9 mouse cellular contexts compared by ENCODE assay signal in genomic region chr11:86851234-86851671, GRCm38 (mm10). TPM values are rescaled to one million over a fixed set of nuclear protein-coding genes. Genes with fewer than 3 reads are reported as not detected.
DNase-seq lines count a peak whose midpoint lies in the region; ATAC-seq lines count a peak whose summit lies in the region.
"Had no signal": no experiment of that assay in that cellular context is flagged by ENCODE, and none has a peak within 500 bp of the region (broad histone marks: within the 10 kb centered on the region; RNA-seq: fewer than 3 reads in every experiment).

No protein-coding gene starts in this region.

- peak overlapping the region; percentile 1 for H3K4me2 ChIP-seq in hindbrain, embryonic 13.5 days
- H3K4me2 ChIP-seq: heart, embryonic 15.5 days had no signal

- peaks cover 28% of the 10 kb centered on the region for H3K4me1 ChIP-seq in hindbrain, embryonic 13.5 days (replicated peaks)
- peaks cover 24% of the 10 kb centered on the region for H3K4me1 ChIP-seq in hindbrain, embryonic 10.5 days (replicated peaks)

- no peaks in the 10 kb centered on the region for H3K9me3 ChIP-seq in hindbrain, embryonic 13.5 days
- 0 out of 2 replicates have a peak, but pooled peaks cover 3% of the 10 kb centered on the region for H3K9me3 ChIP-seq in hindbrain, embryonic 10.5 days
- H3K9me3 ChIP-seq: heart, embryonic 15.5 days had no signal

- WGBS in hindbrain, embryonic 13.5 days, result 60% methylated on average over 7 of the region's 7 CpGs
- WGBS in hindbrain, embryonic 10.5 days, result 77% methylated on average over 7 of the region's 7 CpGs

- DNase-seq in hindbrain, embryonic 10.5 days (ENCODE audit: low spot score), result no peak
- DNase-seq in MN1 (ENCODE audit: low spot score), result peak; percentile 35
- DNase-seq in cerebellum, adult 9-11 months, result peak; percentile 90
- peak; percentile 46 for DNase-seq in lung, postnatal 36 days
- DNase-seq in testis, postnatal 10 days (ENCODE audit: low spot score), result no peak
- DNase-seq in ovary, postnatal 36 days (ENCODE audit: low spot score), result no peak
- no peak for DNase-seq in urinary bladder, adult 18-20 months (ENCODE audit: low spot score in 2 of 2)

- no peak overlapping the region for H3K4me3 ChIP-seq in hindbrain, embryonic 13.5 days
- H3K4me3 ChIP-seq in hindbrain, embryonic 10.5 days, result no peak overlapping the region
- H3K4me3 ChIP-seq: heart, embryonic 15.5 days had no signal

- H3K36me3 ChIP-seq in hindbrain, embryonic 13.5 days, result no peaks in the 10 kb centered on the region
- no peaks in the 10 kb centered on the region for H3K36me3 ChIP-seq in hindbrain, embryonic 10.5 days
- H3K36me3 ChIP-seq: heart, embryonic 15.5 days had no signal

- H3K9ac ChIP-seq in hindbrain, embryonic 13.5 days, result no peak overlapping the region
- H3K9ac ChIP-seq: heart, embryonic 15.5 days had no signal

- H3K27me3 ChIP-seq in hindbrain, embryonic 13.5 days, result no peaks in the 10 kb centered on the region
- H3K27me3 ChIP-seq in hindbrain, embryonic 10.5 days (ENCODE audit: insufficient read depth, poor library complexity, severe bottlenecking), result no peaks in the 10 kb centered on the region
- H3K27me3 ChIP-seq: heart, embryonic 15.5 days had no signal

- no peak for ATAC-seq in hindbrain, embryonic 13.5 days (ENCODE audit: low FRiP score)

- peak overlapping the region; percentile 71 for H3K27ac ChIP-seq in hindbrain, embryonic 13.5 days
- H3K27ac ChIP-seq in hindbrain, embryonic 10.5 days, result no peak overlapping the region
- H3K27ac ChIP-seq: heart, embryonic 15.5 days had no signal

RNA-seq across cellular contexts. Expression of gene Dhx40, which starts 43.7 kb away (rescaled TPM):
- polyA plus RNA-seq in hindbrain, embryonic 13.5 days (2015; fragmentation: Nextera tagmentation; extraction: Ambion mirVana), result 27.3 and 28.3 TPM in 2 replicates
- polyA plus RNA-seq in hindbrain, embryonic 10.5 days (2016; fragmentation: Nextera tagmentation; extraction: Ambion mirVana), result 34.1 and 37.8 TPM in 2 replicates

Comparison
In these comparisons a context has a peak if more than half of its experiments do, and no peak if none do; other contexts are left out.
1. DNase-seq: peak in MN1 (single experiment), cerebellum, adult 9-11 months (single experiment) and lung, postnatal 36 days (single experiment); none in hindbrain, embryonic 10.5 days (single experiment), testis, postnatal 10 days (single experiment), ovary, postnatal 36 days (single experiment) and urinary bladder, adult 18-20 months (0 of 2).